Mouse (Mus musculus): ENCODE results near the gene Stim1. TPM values are rescaled to one million over a fixed set of nuclear protein-coding genes. Genes with fewer than 3 reads are reported as not detected.
"Not testable (repeated sequence)": the region's sequence is repeated elsewhere in the genome, so short reads cannot be mapped to it uniquely, and the experiment has no call there.

The Stim1 gene
- polyA plus RNA-seq, 1 experiment from 2014 or later, result 14.3 TPM

DNA sequence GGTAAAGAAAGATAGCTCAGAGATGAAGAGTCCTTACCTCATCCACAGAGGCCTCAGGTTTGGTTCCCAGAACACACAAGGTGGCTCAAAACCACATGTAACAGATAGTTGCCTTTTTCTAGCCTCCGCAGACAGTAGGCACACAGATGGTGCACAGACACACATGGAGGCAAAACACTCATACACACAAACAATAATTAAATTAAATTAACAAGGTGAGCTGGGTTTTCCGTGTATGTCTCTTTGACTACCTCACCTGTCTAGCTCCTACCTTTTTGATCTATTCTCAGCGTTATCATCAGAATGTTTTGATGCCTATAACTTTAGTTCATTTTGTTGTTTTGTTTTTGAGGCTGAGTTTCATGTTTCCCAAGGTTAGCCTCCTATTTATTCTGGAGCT, 11.7 kb upstream of the Stim1 start, which contains the start of gene Rhog:
Gene Rhog (minus strand): TSS at position 101 of the 400 bp plus-strand sequence.
- Histone ChIP-seq H3K36me3 (ENCODE audit: control insufficient read depth, insufficient read depth, low read length) (no peaks in the 10 kb centered on the region), H3K4me1 (replicated peaks; ENCODE audit: control insufficient read depth, insufficient read depth, low read length) (no peaks in the 10 kb centered on the region), H3K4me3 (ENCODE audit: low read depth, low read length) (no peak within 1 kb of the TSS), H3K9me3 (ENCODE audit: control insufficient read depth, low read length) (no peaks in the 10 kb centered on the region), H3K4me2 (ENCODE audit: low read depth, low read length, severe bottlenecking) (no peak within 1 kb of the TSS), H3K27me3 (ENCODE audit: control insufficient read depth, insufficient read depth, low read length) (no peaks in the 10 kb centered on the region), H3K9ac (ENCODE audit: low read length) (no peak within 1 kb of the TSS), H3K27ac (ENCODE audit: low read depth, low read length) (no peak within 1 kb of the TSS)
- WGBS, result 84% methylated on average over 3 of the region's 3 CpGs
- DNase-seq (ENCODE audit: low spot score) (no peak), ATAC-seq (replicated peaks; ENCODE audit: low FRiP score) (no peak)

DNA sequence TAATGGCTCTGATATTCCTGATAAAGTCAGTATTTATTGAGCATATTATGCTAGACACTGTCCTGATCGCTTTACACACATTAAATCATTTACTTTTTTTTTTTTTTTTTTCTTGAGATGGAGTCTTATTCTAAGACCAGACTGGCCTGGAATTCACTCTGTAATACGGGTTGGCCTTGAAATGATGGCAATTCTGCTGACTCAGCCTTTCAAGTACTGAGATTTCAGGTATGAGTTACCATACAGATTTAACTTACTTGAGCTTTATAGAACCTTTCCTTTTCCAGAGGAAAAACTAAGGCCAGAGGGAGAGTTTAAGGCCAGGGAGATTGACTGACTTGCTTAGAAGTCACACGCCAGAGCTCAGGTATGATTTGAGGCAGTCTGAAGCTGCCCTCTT, 11.0 kb upstream of the Stim1 start:
- H3K27me3 ChIP-seq (ENCODE audit: control insufficient read depth, insufficient read depth, low read length), result no peaks in the 10 kb centered on the region
- ATAC-seq (replicated peaks; ENCODE audit: low FRiP score), result no peak
- H3K9ac ChIP-seq (ENCODE audit: low read length), result no peak overlapping the region
- DNase-seq (ENCODE audit: low spot score), result no peak
- no peak overlapping the region for H3K4me2 ChIP-seq (ENCODE audit: low read depth, low read length, severe bottlenecking)
- H3K9me3 ChIP-seq (ENCODE audit: control insufficient read depth, low read length), result no peaks in the 10 kb centered on the region
- H3K4me3 ChIP-seq (ENCODE audit: low read depth, low read length), result no peak overlapping the region
- 83% methylated on average over 3 of the region's 3 CpGs for WGBS
- H3K4me1 ChIP-seq (replicated peaks; ENCODE audit: control insufficient read depth, insufficient read depth, low read length), result no peaks in the 10 kb centered on the region
- no peaks in the 10 kb centered on the region for H3K36me3 ChIP-seq (ENCODE audit: control insufficient read depth, insufficient read depth, low read length)
- no peak overlapping the region for H3K27ac ChIP-seq (ENCODE audit: low read depth, low read length)

DNA sequence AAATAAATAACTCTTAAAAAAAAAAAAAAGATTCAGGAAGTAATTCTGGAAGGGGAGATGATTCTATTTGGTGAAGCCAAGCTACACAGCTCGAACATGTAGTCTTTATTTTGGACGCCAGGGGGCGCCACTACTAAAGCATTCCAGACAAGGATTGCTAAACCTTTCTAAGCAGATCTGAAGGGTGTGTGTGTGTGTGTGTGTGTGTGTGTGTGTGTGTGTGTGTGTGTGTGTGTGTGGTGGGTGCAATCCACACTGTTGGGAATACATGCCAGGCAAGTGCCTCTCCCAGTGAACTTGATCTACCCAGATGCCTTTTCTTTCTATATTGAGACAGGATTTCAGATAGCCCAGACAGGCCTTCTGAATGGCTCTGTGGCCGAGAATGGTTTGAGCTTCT, 9.4 kb upstream of the Stim1 start:
- peak; percentile 76 for ATAC-seq (replicated peaks; ENCODE audit: low FRiP score)
- Histone ChIP-seq H3K27me3 (ENCODE audit: control insufficient read depth, insufficient read depth, low read length) (no peaks in the 10 kb centered on the region), H3K9ac (ENCODE audit: low read length) (no peak overlapping the region), H3K9me3 (ENCODE audit: control insufficient read depth, low read length) (no peaks in the 10 kb centered on the region), H3K4me1 (replicated peaks; ENCODE audit: control insufficient read depth, insufficient read depth, low read length) (no peaks in the 10 kb centered on the region), H3K4me2 (ENCODE audit: low read depth, low read length, severe bottlenecking) (no peak overlapping the region), H3K27ac (ENCODE audit: low read depth, low read length) (no peak overlapping the region), H3K4me3 (ENCODE audit: low read depth, low read length) (no peak overlapping the region), H3K36me3 (ENCODE audit: control insufficient read depth, insufficient read depth, low read length) (no peaks in the 10 kb centered on the region)
- WGBS, result 25% methylated on average over 4 of the region's 4 CpGs
- peak; percentile 89 for DNase-seq (ENCODE audit: low spot score)

DNA sequence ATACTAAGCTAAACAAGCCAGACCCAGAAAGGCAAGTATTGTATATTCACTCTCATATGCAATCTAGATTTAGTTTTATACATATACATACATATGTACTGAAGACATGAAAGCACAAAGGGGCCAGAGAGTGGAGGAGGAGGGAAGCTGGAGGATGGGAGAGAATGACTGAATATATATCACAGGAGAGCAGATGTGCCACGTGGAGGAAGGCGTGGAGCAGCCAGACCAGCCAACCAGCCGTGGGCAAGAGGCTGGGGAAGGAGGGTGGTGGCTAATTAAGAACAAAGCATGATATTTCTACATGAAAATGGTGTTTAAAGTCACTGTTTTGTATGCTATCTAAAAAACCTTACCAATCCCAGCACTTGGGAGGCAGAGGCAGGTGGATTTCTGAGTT, 8.9 kb upstream of the Stim1 start:
- H3K9me3 ChIP-seq (ENCODE audit: control insufficient read depth, low read length), result no peaks in the 10 kb centered on the region
- H3K4me2 ChIP-seq (ENCODE audit: low read depth, low read length, severe bottlenecking), result no peak overlapping the region
- no peaks in the 10 kb centered on the region for H3K36me3 ChIP-seq (ENCODE audit: control insufficient read depth, insufficient read depth, low read length)
- no peak overlapping the region for H3K27ac ChIP-seq (ENCODE audit: low read depth, low read length)
- WGBS, result 76% methylated on average over 3 of the region's 3 CpGs
- no peak overlapping the region for H3K4me3 ChIP-seq (ENCODE audit: low read depth, low read length)
- no peaks in the 10 kb centered on the region for H3K4me1 ChIP-seq (replicated peaks; ENCODE audit: control insufficient read depth, insufficient read depth, low read length)
- DNase-seq (ENCODE audit: low spot score), result no peak
- H3K9ac ChIP-seq (ENCODE audit: low read length), result no peak overlapping the region
- H3K27me3 ChIP-seq (ENCODE audit: control insufficient read depth, insufficient read depth, low read length), result no peaks in the 10 kb centered on the region
- ATAC-seq (replicated peaks; ENCODE audit: low FRiP score), result no peak

DNA sequence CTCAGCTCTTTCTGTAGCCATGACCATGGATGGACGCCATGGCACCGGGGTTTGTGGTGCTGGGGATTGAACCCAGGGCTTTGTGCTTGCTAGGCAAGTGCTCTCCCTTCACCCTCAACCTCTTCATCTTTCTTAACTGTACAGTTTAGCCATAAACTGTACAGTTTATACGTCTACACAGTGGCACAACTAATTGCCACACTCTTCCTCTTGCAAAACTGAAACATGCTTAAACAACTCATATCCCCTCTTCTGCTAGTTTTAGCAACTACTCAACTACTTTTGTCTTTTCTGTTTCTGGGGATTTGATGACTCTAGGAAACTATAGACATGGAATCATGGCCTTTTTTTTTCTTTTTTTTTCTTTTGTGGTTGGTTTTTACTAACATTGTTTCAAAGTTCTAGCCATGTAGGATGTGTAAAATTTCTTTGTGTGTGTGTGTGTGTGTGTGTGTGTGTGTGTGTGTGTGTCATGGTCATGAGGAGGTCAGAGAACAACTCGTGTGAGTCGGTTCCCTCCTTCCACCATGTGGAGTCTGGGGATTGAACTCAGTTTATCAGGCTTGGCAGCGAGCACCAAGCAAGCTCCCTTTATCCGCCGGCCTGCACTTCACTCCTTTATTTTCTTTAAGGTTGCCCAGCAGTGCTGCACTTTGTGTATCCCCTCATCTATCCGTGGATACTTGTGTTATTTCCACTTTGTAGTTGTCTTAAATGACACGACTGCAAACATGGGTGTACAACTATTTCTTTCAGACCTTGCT, 7.7 kb upstream of the Stim1 start:
- Histone ChIP-seq H3K9ac (ENCODE audit: low read length) (no peak overlapping the region), H3K36me3 (ENCODE audit: control insufficient read depth, insufficient read depth, low read length) (no peaks in the 10 kb centered on the region), H3K4me1 (replicated peaks; ENCODE audit: control insufficient read depth, insufficient read depth, low read length) (no peaks in the 10 kb centered on the region), H3K4me3 (ENCODE audit: low read depth, low read length) (no peak overlapping the region), H3K27me3 (ENCODE audit: control insufficient read depth, insufficient read depth, low read length) (no peaks in the 10 kb centered on the region), H3K4me2 (ENCODE audit: low read depth, low read length, severe bottlenecking) (no peak overlapping the region), H3K9me3 (ENCODE audit: control insufficient read depth, low read length) (no peaks in the 10 kb centered on the region), H3K27ac (ENCODE audit: low read depth, low read length) (no peak overlapping the region)
- no peak for DNase-seq (ENCODE audit: low spot score)
- no peak for ATAC-seq (replicated peaks; ENCODE audit: low FRiP score)
- WGBS, result 85% methylated on average over 10 of the region's 10 CpGs

DNA sequence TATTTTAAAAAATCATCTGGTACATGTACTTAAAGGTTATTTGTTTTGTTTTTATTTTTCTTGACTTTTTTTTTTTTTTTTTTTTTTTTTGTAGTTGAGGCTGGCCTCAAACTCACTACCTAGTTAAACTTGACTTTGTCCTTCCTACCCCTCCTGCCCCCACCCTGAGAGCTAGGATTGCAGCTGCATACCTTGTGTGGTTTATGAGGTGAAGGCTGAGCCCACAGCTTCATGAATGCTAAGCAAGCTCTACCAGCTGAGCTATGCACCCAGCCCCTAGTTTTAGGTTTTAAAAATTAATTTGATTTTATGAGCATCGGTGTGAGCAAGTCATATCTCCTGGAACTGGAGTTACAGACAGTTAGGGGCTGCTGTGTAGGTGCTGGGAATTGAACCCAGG, 7.1 kb upstream of the Stim1 start:
- H3K9me3 ChIP-seq (ENCODE audit: control insufficient read depth, low read length), result no peaks in the 10 kb centered on the region
- H3K4me1 ChIP-seq (replicated peaks; ENCODE audit: control insufficient read depth, insufficient read depth, low read length), result no peaks in the 10 kb centered on the region
- H3K4me3 ChIP-seq (ENCODE audit: low read depth, low read length), result no peak overlapping the region
- no peak overlapping the region for H3K4me2 ChIP-seq (ENCODE audit: low read depth, low read length, severe bottlenecking)
- no peaks in the 10 kb centered on the region for H3K27me3 ChIP-seq (ENCODE audit: control insufficient read depth, insufficient read depth, low read length)
- H3K9ac ChIP-seq (ENCODE audit: low read length), result no peak overlapping the region
- WGBS, result 95% methylated on average over 1 of the region's 1 CpGs
- H3K27ac ChIP-seq (ENCODE audit: low read depth, low read length), result no peak overlapping the region
- H3K36me3 ChIP-seq (ENCODE audit: control insufficient read depth, insufficient read depth, low read length), result no peaks in the 10 kb centered on the region
- DNase-seq (ENCODE audit: low spot score) (no peak), ATAC-seq (replicated peaks; ENCODE audit: low FRiP score) (no peak)

DNA sequence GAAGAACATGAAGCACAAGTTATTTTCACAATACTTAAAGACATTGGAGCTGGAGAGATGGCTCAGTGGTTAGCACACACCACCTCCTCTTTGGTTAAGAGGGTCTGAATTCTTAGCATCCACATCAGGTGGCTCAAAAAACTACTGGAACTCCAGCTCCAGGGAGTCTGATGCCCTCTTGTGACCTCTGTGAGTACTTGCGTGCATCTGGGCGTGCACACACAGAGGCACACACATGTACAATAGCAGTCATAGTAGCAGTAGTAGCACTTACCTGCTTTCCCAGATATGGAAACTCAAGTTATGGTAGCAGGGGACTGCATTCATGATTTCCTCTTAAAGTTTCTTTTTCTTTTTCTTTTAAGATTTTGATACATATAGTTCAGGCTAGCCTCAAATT, 4.6 kb upstream of the Stim1 start:
- Histone ChIP-seq H3K27ac (ENCODE audit: low read depth, low read length) (no peak overlapping the region), H3K4me2 (ENCODE audit: low read depth, low read length, severe bottlenecking) (no peak overlapping the region), H3K9me3 (ENCODE audit: control insufficient read depth, low read length) (no peaks in the 10 kb centered on the region), H3K27me3 (ENCODE audit: control insufficient read depth, insufficient read depth, low read length) (0 out of 2 replicates have a peak, but pooled peaks cover under 1% of the 10 kb centered on the region), H3K4me3 (ENCODE audit: low read depth, low read length) (no peak overlapping the region), H3K4me1 (replicated peaks; ENCODE audit: control insufficient read depth, insufficient read depth, low read length) (0 out of 2 replicates have a peak, but pooled peaks cover 1% of the 10 kb centered on the region), H3K36me3 (ENCODE audit: control insufficient read depth, insufficient read depth, low read length) (no peaks in the 10 kb centered on the region), H3K9ac (ENCODE audit: low read length) (no peak overlapping the region)
- WGBS, result 93% methylated on average over 2 of the region's 2 CpGs
- ATAC-seq (replicated peaks; ENCODE audit: low FRiP score) (no peak), DNase-seq (ENCODE audit: low spot score) (no peak)

DNA sequence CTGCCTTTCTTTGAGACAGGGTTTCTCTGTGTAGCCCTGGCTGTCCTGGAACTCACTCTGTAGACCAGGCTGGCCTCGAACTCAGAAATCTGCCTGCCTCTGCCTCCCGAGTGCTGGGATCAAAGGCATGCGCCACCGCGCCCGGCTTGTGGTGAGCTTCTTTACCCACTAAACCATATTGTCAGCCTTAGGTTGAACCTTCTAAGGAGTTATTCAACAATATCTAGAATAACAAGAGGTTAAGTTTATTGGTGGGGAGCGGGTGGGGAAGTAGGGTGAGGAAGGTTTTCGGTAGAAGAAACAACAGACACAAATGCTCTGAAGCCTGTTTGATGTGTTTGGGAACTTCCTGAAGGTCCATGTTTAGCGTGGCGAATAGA, 1.6 kb upstream of the Stim1 start:
- H3K9me3 ChIP-seq (ENCODE audit: control insufficient read depth, low read length); H3K4me2 ChIP-seq (ENCODE audit: low read depth, low read length, severe bottlenecking); H3K27me3 ChIP-seq (ENCODE audit: control insufficient read depth, insufficient read depth, low read length); H3K9ac ChIP-seq (ENCODE audit: low read length); H3K4me3 ChIP-seq (ENCODE audit: low read depth, low read length); H3K27ac ChIP-seq (ENCODE audit: low read depth, low read length); DNase-seq (ENCODE audit: low spot score); ATAC-seq (replicated peaks; ENCODE audit: low FRiP score); H3K4me1 ChIP-seq (replicated peaks; ENCODE audit: control insufficient read depth, insufficient read depth, low read length); H3K36me3 ChIP-seq (ENCODE audit: control insufficient read depth, insufficient read depth, low read length): not testable (repeated sequence)
- WGBS, result 94% methylated on average over 10 of the region's 10 CpGs

DNA sequence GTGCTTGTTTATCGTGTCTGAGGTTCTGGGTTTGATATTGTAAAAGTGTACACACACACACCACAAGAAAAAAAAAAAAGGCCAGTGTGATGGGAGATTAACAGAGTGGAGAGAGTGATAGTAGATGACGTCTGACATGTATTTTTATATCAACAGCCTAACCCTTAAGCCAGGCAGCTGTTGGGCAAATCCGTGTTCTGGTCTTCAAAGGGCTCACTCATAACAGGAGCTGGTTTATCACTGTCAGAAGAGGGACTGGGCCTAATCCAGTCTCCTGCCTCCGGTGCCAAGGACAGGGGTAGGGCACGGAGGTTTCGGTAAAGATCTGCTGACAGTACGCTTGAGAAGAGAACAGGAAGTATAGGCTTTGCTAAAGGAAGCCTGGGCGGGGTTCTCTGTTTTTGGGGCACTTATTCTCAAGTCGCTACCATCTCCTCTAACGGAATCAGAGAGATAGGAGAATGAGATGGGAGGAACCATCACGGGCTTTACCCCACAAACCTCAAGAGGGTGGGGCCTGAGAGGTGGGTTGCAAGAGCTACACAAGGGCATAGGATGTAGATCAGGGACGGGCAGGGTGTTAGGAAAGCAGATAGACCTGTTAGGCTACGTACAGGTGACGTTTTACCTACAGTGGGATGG, 1.1 kb upstream of the Stim1 start:
- Histone ChIP-seq H3K4me1 (replicated peaks; ENCODE audit: control insufficient read depth, insufficient read depth, low read length) (peaks cover 4% of the 10 kb centered on the region; the same call in 1 of the 2 replicates), H3K9ac (ENCODE audit: low read length) (no peak overlapping the region), H3K36me3 (ENCODE audit: control insufficient read depth, insufficient read depth, low read length) (no peaks in the 10 kb centered on the region), H3K27ac (ENCODE audit: low read depth, low read length) (no peak overlapping the region), H3K27me3 (ENCODE audit: control insufficient read depth, insufficient read depth, low read length) (0 out of 2 replicates have a peak, but pooled peaks cover 3% of the 10 kb centered on the region), H3K4me2 (ENCODE audit: low read depth, low read length, severe bottlenecking) (no peak overlapping the region), H3K4me3 (ENCODE audit: low read depth, low read length) (no peak overlapping the region), H3K9me3 (ENCODE audit: control insufficient read depth, low read length) (no peaks in the 10 kb centered on the region)
- no peak for DNase-seq (ENCODE audit: low spot score)
- peak; percentile 57 for ATAC-seq (replicated peaks; ENCODE audit: low FRiP score)
- 57% methylated on average over 14 of the region's 14 CpGs for WGBS
